Mouse (Mus musculus) c-Kit-positive CD71-positive TER-119-positive erythroid progenitor cells, embryonic 14.5 days (primary cell): Measurements from ENCODE around the gene Pcdh7.
A peak's percentile ranks its signal among the peaks of the same experiment; 100 is the strongest.

Experiments
- DNase-seq: peaks from one replicate; pipeline ENCODE4 v3.0.0-alpha.2; 2013; ENCODE audit warnings: low spot score

The Pcdh7 gene

DNA sequence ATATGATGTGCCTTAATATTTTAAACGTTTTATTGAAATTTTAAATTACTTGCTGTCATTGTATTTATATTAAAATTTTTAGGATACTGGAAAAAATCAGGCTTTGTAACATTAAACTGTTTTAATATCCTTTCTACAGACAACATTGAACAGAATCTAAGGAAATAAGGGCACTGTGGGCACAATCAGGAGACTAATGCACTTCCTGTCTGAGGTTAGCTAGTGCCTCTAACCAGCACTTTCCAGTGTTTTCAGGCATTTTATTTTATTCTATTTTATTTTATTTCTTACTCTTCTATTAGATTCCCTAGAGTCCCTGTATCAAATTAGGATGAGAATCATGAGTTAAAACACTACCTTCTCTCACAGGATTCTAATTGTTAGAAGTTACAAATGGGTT lies 28.1 kb downstream of the Pcdh7 start:
- DNase-seq, result no peak

DNA sequence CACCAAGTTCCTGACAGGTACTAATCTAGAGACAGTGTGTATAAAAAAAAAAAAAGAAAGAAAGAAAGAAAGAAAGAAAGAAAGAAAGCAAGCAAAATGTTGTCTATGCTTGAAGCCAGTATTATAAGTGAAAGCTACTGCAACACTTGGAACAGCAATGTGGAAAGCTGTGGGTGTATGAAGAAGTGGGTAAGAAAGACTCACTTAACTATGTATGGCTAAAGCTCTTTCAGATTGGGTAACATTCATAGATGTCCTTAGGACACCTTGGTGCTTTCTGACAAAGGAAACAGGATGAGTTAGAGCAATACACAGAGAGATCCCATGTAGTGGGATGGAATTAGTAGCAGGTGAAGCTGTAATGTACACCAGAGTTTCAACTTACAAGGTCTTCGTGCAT lies 32.6 kb downstream of the Pcdh7 start:
- no peak for DNase-seq

DNA sequence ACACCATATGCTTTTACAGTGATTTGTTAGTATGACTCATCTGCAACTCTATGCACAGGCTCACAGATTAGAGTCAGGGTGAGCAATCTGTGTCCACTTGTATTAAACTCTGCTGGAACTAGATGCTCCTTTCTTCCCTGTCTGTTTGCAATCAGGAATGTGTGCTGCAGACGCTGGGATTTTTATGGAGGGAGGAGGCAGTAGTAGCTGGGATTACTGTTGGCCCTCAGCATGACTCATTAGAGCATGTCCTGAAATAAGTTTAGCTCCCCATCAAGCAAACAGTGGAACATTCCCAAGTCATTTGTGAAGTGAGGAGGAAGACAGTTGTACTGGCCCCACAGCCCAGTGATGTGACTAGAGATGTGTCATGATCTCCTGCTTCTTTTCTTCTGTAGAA lies 38.0 kb downstream of the Pcdh7 start:
- DNase-seq, result no peak

DNA sequence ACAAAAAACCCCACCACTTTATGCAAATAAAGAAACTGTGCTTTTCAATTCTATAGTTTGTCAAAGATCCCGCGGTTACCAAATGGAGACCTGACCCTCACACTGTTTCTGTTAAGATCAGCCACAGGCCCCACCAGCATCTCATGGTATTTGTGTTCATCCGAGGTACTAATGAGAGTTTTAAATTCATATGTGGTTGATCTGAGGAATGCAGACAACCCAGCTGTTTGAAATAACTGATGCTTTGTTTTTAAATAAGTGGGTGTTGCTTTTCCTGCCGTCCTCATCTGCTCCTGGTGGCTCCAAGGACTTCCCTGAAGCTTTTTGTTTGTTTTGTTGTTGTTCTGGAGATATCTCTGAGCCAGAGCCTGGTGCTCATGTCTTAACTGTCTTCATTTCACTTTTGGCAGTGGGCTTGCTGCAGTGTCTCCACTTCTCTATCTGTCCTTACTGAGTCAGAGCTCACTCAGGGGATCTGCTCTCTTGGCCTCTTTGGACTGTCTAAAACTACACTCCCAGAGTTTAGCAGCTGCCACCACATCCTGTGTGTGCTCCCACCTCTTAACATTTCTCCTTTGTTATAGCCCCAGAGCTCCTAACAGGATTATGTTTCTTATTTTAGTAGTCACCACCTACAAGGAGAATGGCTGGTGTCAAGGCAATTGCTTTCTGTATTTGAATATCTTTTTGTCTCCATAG lies 39.1 kb downstream of the Pcdh7 start:
- no peak for DNase-seq

DNA sequence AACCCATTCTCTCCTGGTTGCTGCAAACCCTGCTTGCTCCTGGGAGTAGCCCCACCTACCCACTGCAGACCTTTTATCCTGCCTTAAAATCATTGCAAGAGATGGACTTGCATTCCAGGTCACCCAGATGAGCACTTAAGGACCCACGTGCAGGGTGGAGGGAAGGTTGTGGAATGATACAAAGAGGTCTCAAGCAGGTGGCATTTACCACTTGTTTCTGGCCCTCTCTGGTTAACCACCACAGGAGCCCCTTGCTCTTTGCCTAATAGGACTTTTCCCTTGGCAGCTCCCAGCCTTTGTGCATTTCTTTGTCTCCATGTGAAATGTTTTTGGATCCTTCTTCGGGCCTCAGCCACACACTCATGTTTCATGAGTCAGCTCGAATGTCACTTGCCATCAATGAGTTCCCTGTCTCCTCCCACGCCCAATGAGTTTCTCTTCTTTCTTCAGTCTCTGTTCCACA lies 39.7 kb downstream of the Pcdh7 start:
- DNase-seq, result no peak

DNA sequence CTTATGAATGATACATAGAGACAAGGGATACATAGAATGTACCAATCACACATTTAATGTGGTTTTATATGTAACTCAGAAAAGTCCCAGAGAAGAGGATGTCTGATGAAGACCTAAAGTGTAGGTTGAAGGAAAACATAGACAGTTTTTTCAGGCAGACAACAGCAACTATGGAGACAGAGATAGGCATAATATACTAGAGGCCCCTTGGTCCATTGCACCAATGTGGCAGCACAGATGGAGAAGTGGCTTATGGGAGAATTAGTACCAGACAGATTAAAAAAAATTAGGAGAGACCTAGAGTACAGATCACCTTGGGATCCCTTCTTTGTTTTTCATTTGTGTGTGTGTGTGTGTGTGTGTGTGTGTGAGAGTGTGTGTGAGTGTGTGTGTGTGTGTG lies 41.2 kb downstream of the Pcdh7 start:
- DNase-seq, result no peak

DNA sequence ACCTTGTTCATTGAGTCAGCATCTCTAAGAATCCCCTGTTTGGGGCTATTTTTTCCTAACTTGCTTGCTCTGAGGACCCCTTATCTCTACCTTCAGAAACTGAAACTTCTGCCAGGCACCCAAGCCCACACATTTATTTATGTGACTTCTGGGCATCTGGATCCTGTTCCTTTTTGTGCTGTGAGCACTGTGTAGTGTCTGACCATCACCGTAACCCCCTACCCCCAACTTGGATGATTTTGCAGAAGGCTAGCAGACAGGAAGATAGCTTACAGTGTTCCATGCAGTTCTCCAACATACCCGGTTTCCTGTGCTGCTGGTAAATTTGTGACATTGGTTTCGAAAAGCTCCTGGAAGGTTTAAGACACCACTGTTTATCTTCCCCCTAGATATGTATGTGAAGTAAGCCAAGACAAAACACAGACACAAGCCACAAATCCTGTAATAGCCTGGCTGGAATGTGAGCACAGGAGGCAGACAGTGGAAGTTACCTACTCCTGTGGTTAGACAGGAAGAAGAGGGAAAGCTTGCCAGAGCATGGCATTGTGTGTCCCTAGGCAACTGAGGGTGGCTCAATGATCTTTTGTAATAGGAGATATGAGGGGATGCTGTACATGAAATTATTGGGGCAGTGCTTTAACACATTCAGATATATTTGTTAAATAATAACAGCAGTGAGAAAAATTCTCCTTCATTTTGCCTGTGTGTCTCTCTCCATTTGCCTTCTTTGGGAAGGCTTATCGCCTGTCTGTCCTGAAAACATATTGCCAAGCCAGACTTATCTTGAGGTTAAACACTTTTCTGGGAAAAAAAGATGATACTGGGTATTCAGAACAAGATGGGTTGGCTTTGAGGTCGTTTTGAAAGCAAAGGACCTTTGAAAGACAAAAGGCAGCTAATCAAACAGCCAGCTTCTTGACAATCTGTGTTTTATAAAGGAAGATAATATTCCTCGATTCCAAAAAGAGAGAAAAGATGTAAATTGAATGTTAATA lies 42.6 kb downstream of the Pcdh7 start:
- DNase-seq, result peak; percentile 64

DNA sequence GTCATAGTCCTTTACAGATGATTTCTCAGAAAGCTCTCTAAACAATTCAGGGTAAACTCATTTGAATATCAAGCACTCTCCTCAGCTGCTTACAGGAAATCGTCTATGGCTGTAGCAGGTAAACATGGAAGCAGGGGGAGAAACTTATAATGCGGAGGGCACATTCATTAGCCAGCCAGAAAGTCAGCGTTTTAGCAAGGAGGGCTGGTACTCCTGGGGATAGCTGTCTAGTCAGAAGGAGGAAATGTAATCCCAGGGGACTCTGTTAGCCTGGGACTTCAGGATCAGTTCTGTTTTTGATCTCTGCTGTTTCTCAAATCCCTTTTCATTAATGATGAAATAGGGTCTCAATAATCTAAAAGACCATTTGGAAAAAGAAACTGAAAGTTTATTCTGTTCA lies 47.6 kb downstream of the Pcdh7 start:
- DNase-seq, result no peak

DNA sequence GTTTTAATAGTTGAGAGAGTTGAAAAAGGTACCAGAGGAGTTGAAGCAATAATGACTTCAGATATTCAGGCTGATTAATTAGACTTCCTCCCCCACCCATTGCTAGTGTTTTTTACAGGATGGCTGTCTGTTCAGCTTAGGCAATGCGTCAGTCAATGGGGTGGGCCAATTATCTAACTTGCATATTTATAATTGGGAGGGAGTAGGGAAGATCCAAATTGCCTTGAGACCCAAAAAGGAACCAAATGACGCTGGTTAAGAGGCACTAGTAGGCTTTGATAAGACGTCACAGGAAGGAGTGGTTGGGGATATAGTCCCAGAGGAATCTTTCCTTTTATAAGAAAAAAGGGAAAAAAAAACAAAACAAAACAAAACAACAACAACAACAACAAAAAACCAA lies 49.6 kb downstream of the Pcdh7 start:
- DNase-seq, result no peak

DNA sequence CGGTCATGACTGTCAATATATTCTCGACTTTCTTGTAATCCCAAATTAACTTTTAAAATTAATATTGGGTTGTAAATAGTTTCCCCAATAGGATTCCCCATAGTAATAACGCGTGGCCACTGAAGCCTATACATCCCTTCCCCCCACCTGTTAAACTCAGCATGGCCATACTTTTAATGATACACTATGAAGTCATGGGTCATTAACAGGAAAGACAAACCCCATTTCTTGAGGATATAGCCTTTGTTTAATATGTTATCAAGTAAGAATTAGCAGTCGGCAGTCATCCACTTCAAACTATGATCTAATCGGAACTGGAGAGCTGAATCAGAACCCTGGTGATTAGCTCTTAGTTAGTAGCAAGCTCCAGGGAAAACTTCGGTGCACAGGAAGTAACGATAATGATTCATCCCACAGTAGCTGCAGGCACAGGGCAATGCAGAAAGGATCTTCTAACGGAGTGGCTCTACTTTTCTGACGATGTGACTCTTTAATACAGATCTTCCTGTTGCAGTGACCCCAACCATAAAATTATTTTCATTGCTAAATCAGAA lies 50.8 kb downstream of the Pcdh7 start:
- no peak for DNase-seq

DNA sequence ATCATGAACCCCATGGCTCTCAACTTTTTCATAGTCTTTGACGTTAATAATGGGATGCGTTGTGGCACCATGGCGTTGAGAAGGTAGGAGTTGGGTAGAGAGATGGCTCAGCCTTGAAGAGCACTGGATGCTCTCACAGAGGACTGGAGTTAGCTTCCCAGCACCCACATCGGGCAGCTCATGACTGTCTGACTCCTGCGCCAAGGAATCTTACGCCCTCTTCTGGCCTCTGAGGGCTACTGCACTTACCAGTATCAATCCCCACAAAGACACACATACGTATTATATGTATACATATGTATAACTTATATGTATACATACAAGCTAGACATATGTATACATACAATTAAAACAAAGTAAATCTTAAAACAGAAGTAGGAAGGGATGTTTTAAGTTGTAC lies 51.9 kb downstream of the Pcdh7 start:
- no peak for DNase-seq

DNA sequence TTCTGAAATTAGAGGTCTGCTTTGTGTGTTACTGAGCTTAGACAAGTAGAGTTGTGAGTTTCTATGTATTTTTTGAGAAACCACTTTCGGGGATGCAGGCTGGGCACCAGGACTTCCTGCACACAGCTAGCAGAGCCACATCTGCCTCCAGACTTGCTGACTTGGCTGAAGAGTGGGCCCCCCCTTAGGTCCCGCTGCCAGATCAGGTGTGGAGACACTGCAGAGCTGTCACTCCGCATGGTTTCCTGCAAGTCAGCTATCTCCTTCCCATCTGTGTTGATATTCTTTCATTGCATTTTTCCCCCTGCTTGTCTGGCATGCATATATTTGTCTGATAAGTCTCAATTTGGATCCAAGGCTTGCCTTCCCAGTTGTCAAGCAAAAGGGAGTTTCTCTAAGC lies 52.6 kb downstream of the Pcdh7 start:
- no peak for DNase-seq

DNA sequence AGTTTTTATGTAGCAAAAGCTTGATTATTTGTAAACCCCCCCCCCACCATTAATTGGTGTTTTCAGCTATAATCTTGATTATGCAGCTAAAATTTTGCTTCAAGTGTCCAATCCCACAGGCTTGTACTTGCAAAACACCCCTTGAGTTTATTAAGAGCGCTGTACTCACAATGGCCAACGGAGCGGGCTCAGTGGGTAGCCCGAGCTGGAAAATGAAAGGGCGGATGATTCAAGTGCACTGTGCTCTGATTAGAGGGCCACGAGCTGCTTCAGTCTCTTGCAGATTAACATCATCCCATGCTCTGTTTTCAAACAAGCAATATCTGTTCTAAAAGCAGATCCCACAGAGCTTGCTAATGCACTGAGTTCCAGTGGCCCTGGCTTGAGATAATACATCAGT lies 53.4 kb downstream of the Pcdh7 start:
- DNase-seq, result no peak

DNA sequence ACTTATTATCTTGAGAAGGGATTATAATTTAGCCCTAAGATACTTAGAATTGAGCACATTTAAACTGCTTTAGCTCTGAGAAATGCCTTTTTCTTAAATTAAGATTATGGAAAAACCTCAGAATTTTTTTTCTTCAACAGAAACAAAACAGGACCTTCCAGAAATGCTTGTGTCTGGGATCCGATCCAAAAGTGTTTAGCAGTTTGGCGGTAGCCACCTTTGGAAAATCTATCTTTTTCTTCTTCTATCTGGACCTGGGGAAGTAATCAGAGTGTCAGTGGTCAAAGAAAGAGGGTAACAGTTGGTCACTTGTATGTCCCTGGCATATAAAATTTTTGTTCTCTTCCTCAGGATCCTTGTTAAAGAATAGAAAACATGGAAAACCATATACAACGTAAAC lies 54.9 kb downstream of the Pcdh7 start:
- no peak for DNase-seq

DNA sequence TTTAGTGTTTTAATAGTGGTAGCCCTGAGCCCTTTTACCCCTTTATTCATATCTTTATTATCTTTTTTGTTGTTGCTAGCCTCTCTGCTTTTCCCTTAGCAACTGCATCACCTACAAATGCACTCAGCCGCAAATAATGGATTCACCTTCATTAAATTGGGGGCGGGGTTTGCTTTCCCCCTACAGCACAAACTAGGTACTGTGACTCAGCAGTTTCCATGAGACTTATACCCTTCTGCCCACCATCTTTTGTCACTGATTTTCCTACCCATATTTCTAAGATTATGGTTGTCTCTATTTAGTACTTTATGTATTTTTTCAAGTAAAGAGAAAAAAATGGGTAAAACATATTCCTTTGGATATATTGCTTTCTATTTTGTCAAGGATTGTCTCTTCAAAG lies 56.7 kb downstream of the Pcdh7 start:
- DNase-seq, result no peak

DNA sequence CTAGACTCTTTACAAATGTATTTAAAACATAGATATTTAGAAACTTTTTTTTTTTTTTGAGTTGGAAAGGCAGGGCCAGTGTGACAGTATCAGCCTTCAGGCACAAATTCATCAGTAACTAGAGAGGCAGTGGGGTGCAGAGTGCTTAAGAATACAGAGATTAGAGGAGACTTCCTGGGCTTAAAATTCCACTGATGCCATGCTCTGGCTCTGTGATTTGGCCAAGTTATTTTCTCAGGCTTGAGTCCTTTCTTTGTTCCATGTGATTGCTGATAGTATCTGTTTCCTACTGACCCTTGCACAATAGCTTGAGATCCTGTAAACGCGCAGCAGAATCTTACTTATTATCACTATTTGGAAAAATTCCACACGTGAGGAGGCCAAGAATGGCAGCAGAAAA lies 60.3 kb downstream of the Pcdh7 start:
- no peak for DNase-seq

DNA sequence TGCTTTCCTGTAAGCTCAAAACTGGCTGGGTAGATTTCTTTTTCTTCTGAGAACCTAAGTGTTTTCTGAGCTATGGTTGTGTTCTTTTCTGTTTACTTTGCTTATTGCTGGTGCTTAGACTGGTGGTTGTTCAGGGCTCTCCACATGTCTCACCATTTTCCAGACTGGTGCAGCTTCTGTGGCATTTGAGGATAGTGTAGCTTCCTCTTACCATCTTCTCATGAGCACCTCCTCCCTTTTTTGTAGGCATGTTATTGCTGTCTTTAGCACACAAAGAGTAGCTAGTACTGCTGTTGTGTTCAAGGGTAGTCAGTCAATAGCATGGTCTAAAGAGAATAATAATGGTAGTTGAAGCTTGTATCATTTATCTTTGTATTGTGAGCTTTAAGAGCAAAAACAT lies 62.2 kb downstream of the Pcdh7 start:
- no peak for DNase-seq

DNA sequence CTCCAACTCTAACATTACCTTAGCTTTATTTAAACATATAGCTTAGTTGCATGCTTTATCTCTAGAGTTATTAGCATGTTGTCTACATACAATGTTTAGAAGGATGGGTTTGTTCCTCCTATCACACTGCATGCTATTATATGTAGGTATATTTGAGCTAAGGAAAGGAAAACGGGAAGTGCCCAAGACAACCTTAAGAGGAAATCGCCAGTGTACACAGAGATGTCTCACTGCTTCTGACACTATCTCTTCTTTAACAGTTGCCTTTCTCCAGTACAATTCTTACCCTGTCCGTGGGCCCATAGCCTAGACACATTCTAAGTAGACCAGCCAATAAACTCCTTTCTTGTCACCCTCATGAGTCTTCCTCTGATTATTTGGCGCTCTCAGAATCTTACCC lies 62.8 kb downstream of the Pcdh7 start:
- DNase-seq, result no peak

DNA sequence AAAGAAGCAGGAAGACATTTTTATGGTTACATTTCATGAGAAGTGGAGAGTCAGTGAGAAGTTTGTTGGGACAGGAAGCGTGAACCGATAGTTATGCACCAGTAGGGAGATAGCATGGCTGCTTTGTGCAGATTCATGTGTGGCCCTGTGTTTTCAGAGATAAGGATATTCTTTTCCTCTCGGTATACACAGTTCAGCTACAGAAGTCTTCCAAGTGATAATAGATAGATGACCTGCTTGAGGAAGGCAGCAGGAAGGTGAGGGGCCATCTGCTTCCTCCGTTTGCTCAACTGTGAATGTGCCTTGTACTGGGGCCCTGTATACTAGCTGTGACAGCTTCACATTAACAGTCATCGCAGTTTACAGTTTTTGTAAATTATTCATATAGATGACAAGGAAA lies 64.2 kb downstream of the Pcdh7 start:
- DNase-seq, result peak; percentile 81

DNA sequence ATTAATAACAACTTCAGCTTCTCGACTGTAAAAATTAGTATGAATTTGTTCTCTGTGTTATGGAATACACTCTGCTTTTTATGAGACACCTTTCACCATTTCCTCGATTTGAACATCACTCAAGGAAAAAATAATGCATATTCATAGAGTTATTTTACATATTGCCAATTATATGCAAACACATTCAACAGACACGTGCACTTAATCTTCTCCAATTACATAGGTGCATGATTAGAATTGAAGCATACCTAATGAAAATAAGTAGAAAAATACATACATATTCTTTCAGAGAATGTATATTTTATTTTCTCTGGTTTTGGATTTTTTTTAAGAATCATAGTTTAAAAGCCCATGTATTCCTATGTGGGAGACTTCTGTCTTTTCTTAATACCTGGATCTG lies 64.8 kb downstream of the Pcdh7 start:
- DNase-seq, result no peak

DNA sequence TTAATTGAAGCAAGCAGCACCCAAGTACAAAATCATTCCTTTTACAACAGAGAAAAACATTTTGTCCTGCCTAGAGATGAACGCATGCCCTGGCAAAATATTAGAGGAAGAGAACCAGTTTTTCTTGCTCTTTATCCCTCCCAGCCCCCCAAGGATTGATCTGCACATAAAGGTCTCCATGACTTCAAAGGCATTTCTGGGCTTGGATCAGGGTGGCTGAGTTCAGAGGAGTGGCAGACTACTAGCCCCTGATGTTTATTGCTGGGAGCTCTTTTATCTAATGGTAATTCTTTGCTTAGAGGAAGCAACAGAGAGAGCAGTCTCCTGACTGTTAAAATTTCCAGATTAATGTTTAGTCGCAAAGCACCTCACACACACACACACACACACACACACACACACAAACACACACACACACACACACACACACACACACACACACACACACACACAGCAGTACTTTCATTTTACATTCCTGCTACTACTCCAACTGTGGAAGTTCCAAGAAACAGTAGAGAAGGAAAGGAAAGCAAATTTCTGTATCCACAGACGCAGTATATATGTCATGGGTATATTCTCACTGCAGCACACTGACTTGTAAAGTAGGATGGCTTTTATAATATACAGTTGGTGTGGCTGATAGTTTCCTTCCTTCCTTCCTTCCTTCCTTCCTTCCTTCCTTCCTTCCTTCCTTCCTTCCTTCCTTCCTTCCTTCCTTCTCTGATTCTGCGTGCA lies 71.2 kb downstream of the Pcdh7 start:
- no peak for DNase-seq

DNA sequence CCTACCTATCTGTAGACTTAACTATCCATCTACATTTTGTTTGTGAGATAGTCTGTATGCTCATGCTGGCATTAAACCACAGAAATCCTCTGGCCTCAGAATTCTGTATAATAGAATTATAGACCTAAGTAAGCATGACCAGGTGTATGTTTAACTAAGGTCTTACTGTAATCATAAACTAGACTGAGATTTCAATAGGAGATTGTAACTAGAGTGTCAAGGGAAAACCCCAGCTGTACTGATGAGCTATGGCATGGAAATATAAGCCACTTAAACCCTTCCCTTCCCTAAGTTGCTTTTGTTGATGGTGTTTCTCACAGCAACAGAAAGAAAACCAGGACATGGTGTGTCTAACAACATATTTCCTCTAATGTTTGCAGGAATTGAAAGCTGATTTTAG lies 78.6 kb downstream of the Pcdh7 start:
- no peak for DNase-seq
